In the genomic region with DNA sequence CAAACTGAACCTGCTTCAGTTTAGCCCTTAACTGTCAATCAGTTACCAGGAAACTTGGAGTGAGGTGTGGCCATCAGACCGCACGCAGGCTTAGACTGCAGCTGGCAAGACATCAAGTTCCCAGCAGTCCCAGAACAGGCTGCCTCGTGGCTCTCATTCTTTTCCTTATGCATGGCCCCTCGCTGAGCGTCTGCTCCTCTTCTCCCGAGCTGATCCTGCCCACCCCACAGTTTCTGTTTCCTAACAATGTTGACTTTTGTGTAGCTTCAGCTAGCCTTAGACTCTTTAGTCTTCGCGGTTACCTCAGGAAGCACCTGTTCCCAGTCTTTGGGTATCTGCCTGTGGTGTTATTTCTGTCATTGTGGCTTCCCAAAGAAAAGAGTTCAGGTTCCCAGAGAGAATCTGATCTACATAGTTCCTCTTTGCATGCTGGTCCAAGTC, we compare ENCODE assay signal across 9 mouse cellular contexts.
DNase-seq lines count a peak whose midpoint lies in the region; ATAC-seq and TF ChIP-seq lines count a peak whose summit lies in the region.
"Had no signal": no experiment of that assay in that cellular context is flagged by ENCODE, and none has a peak within 500 bp of the region (broad histone marks: within the 10 kb centered on the region; RNA-seq: fewer than 3 reads in every experiment).

No protein-coding gene starts in this region.

- no peak for TF ChIP-seq POLR2A in limb, embryonic 14.5 days (IDR thresholded peaks at IDR 0.05; ENCODE audit: borderline replicate concordance, extremely low read depth, insufficient read depth, insufficient read length)

- ATAC-seq in limb, embryonic 14.5 days (ENCODE audit: low FRiP score, low read depth), result no peak
- ATAC-seq in heart, postnatal 0 days (ENCODE audit: insufficient read depth, low read depth), result peak; percentile 73

- H3K36me3 ChIP-seq in limb, embryonic 14.5 days (ENCODE audit: control insufficient read depth, insufficient read depth, low read length), result no peaks in the 10 kb centered on the region
- H3K36me3 ChIP-seq in limb, embryonic 10.5 days, result no peaks in the 10 kb centered on the region
- no peaks in the 10 kb centered on the region for H3K36me3 ChIP-seq in heart, postnatal 0 days (replicated peaks; ENCODE audit: control insufficient read depth, insufficient read depth, low read length)

- H3K9me3 ChIP-seq in limb, embryonic 14.5 days (ENCODE audit: control insufficient read depth, low read length), result no peaks in the 10 kb centered on the region
- H3K9me3 ChIP-seq in limb, embryonic 10.5 days (replicated peaks), result no peaks in the 10 kb centered on the region
- no peaks in the 10 kb centered on the region for H3K9me3 ChIP-seq in heart, postnatal 0 days (replicated peaks; ENCODE audit: control insufficient read depth, low read length)

- WGBS in limb, embryonic 14.5 days, result 49% methylated on average over 8 of the region's 8 CpGs
- 69% methylated on average over 8 of the region's 8 CpGs for WGBS in limb, embryonic 10.5 days
- WGBS in heart, postnatal 0 days, result 17% methylated on average over 8 of the region's 8 CpGs

- no peak for TF ChIP-seq CTCF in heart, postnatal 0 days (IDR thresholded peaks at IDR 0.05; ENCODE audit: low read depth)

- DNase-seq in limb, embryonic 14.5 days (ENCODE audit: low spot score), result peak; percentile 38
- DNase-seq in limb, embryonic 10.5 days (ENCODE audit: low spot score), result no peak
- DNase-seq in heart, postnatal 0 days (ENCODE audit: low spot score), result peak; percentile 78
- DNase-seq in kidney, postnatal 36 days, result peak; percentile 83 to 93
- peak; percentile 75 for DNase-seq in thymus, postnatal 0 days (ENCODE audit: low spot score)
- no peak for DNase-seq in left cerebral cortex, adult 8-10 months (ENCODE audit: low spot score in 2 of 2)
- DNase-seq in urinary bladder, postnatal 36 days (ENCODE audit: low spot score in 2 of 2), result no peak
- no peak for DNase-seq in spleen, postnatal 14 days (ENCODE audit: low spot score in 2 of 2)
- DNase-seq: gastrocnemius, postnatal 10 days had no signal

- no peak overlapping the region for H3K4me2 ChIP-seq in limb, embryonic 14.5 days (replicated peaks; ENCODE audit: low read depth, low read length, severe bottlenecking)
- no peak overlapping the region for H3K4me2 ChIP-seq in heart, postnatal 0 days (ENCODE audit: low read depth, low read length)

- TF ChIP-seq EP300 in heart, postnatal 0 days (IDR thresholded peaks at IDR 0.05; ENCODE audit: low read depth), result no peak

- no peak overlapping the region for H3K9ac ChIP-seq in limb, embryonic 14.5 days (ENCODE audit: low read depth, low read length, severe bottlenecking)
- no peak overlapping the region for H3K9ac ChIP-seq in heart, postnatal 0 days (replicated peaks; ENCODE audit: low read depth, low read length)

- no peak overlapping the region for H3K27ac ChIP-seq in limb, embryonic 14.5 days (replicated peaks; ENCODE audit: low read depth, low read length)
- H3K27ac ChIP-seq in limb, embryonic 10.5 days, result no peak overlapping the region
- H3K27ac ChIP-seq in heart, postnatal 0 days (ENCODE audit: low read depth), result no peak overlapping the region; the same call in 1 of the 2 replicates

- H3K27me3 ChIP-seq in limb, embryonic 14.5 days (ENCODE audit: control insufficient read depth, insufficient read depth, low read length), result no peaks in the 10 kb centered on the region
- H3K27me3 ChIP-seq in limb, embryonic 10.5 days (ENCODE audit: low read depth, poor library complexity, severe bottlenecking), result no peaks in the 10 kb centered on the region
- no peaks in the 10 kb centered on the region for H3K27me3 ChIP-seq in heart, postnatal 0 days (ENCODE audit: control insufficient read depth, insufficient read depth, low read length)

- H3K4me3 ChIP-seq in limb, embryonic 14.5 days (replicated peaks; ENCODE audit: low read length), result no peak overlapping the region
- H3K4me3 ChIP-seq in limb, embryonic 10.5 days, result no peak overlapping the region
- H3K4me3 ChIP-seq in heart, postnatal 0 days (ENCODE audit: low read depth, low read length), result no peak overlapping the region

- peaks cover 14% of the 10 kb centered on the region for H3K4me1 ChIP-seq in limb, embryonic 14.5 days (ENCODE audit: control insufficient read depth, insufficient read depth, low read length)
- peaks cover 10% of the 10 kb centered on the region for H3K4me1 ChIP-seq in limb, embryonic 10.5 days
- peaks cover 10% of the 10 kb centered on the region; the same call in 1 of the 2 replicates for H3K4me1 ChIP-seq in heart, postnatal 0 days (ENCODE audit: control insufficient read depth, insufficient read depth)

Comparison
In these comparisons a context has a peak if more than half of its experiments do, and no peak if none do; other contexts are left out.
1. DNase-seq: peak in limb, embryonic 14.5 days (single experiment), heart, postnatal 0 days (single experiment), kidney, postnatal 36 days (2 of 2) and thymus, postnatal 0 days (single experiment); none in limb, embryonic 10.5 days (single experiment), left cerebral cortex, adult 8-10 months (0 of 2), urinary bladder, postnatal 36 days (0 of 2) and spleen, postnatal 14 days (0 of 2).